Mouse (Mus musculus): ENCODE data around the gene Pfpl.

Pfpl gene

DNA sequence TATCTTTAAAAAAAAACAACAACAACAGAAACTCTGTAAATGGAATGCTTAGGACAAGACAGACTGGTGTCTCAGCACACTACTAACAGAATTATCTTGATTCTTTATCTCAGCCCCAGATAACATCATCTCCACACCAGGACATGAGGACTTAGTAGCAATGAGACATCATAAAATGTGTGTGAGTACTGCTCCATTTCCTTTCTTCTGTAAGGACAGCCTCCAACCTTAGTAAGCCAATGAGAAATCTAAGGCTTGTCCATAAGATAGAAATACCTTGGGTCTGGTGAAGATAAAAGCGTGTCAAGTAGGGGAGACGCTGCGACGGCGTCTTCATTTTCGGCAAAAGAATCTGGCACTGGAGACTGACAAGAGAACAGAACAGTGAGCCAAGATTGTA lies at the start of gene Pfpl:
Gene Pfpl (plus strand): TSS at position 301 of the 400 bp plus-strand sequence.
- no peak for DNase-seq

DNA sequence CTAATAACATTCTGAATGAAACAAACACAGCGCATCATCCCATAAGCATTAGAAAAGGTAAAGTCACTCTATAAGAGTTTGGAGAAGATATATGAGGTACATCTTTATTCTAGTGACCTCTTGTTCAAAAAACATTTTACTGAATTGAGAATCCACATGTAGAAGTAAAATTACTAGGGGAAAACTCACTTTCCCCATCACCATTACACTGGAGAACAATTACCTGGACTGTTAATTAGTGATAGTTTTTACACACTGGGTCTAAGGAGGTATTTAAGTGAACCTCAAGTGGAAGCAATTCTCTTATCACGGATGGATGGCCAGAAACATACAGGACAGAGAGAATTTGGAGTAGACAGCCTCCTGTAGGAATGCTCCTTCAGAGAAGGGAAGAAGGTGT lies 40.7 kb upstream of the Pfpl start, which contains the start of gene Olfr1440:
Gene Olfr1440 (plus strand): TSS at position 301 of the 400 bp plus-strand sequence.
- DNase-seq: no peak

DNA sequence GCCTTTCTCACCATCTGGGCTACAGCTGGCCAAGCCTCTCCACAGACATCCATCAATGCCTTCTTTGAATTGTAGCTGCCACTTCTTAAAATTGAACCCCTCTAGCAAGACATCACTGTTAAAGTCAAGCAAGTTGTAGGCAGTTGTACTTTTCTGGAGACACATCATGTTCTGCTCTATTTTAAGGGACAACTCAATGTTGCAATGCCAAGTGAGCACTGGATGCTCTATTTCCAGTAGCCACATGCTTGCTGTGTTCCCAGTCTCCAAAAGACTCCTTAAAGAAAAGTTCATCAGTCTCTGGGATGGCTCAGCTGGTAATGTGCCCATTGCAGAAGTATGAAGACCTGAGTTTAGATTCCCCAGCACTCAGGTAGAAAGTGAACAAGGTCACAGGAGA lies 14.0 kb upstream of the Pfpl start:
- no peak for DNase-seq

DNA sequence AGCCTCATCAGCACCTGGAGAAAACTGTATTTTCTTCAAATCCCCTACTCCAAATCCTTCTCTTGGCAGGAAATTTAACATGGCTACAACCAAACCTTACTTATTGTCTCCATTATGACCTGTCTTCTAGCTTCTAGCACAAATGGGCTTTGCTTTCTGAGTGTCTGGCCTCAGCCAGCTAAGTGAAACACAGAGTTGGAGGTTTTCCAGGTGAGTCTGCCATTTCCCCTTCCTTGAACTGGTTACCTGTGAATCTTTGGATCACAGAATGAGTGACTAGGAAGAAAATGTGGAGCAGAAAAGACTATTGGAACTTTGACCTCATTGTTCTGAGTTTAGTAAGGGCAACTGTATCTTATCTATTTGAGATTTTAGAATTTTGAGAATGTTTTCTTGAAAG lies 10.3 kb upstream of the Pfpl start, which contains the start of gene Olfr1441:
Gene Olfr1441 (plus strand): TSS at position 73 of the 400 bp plus-strand sequence.
- no peak for DNase-seq

DNA sequence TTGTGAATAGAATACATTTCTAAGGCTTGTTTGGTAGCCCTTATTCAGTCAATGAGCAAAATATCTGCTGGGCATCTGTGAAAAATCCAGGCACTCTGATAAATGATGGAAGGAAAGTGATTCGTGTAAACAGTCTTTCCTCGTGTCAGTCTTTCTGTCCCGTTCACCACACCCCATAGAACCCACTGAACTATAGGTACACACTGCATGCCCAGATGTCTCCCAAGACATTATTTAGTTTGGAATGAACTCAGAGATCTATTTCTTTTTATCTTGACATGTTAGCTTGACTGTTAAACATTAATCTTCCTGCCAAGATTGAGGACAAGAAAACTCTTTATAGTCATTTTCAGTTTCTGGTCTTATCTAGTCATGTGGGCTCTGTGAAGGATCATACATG lies 9.4 kb upstream of the Pfpl start:
- no peak for DNase-seq

DNA sequence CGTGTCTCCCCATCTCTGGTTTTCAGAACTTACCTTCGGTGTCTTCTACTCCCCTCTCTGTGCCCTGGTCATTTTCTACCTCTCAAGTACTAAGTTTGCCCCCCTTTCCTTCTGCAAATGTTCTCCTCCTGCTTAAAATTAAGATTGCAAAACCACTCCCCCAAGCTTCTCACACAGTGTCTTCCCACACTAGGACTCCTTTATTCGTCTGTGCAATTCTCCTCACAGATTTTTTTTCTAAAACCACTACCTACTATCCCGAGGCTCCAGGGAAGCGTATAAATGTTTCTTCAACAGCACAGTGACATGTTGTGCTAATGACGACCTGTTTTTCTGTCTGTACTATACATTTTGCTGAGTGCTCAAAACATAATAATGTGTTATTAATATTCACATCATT lies 7.2 kb upstream of the Pfpl start:
- DNase-seq: no peak

DNA sequence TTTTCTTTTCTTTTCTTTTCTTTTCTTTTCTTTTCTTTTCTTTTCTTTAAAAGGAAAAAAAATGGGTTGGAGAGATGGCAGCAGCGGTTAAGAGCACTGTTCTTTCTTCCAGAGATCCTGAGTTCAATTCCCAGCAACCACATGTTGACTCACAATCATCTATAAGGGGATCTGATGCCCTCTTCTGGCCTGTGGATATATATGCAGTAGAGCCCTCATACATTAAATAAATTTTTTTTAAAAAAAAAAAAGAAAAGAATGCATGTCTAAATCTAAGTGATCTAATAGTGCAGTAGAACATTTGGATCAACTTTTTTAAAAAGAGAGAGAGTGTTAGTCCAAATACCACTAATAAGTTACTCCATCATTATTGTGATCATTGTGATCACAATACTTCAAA lies 6.0 kb upstream of the Pfpl start:
- DNase-seq: no peak

DNA sequence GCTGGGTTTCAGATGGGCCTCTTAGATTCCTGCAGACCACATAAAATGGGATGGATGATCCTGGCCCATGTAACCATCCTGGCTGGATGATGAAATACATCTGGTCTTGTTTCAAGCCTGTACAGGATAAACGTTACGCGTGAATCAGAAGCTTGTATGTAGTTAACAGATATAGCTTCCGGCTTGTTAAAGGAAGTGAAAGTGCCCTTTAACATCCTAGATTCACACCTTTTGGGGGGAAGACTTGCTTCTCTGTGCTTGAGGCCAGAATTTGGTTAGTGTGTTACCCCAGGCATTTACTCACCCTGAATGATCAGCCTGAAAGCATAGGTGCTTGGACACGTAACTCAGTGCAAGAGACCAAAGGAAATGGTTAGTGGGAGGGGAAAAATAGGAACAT lies 604 bp upstream of the Pfpl start:
- DNase-seq: no peak

DNA sequence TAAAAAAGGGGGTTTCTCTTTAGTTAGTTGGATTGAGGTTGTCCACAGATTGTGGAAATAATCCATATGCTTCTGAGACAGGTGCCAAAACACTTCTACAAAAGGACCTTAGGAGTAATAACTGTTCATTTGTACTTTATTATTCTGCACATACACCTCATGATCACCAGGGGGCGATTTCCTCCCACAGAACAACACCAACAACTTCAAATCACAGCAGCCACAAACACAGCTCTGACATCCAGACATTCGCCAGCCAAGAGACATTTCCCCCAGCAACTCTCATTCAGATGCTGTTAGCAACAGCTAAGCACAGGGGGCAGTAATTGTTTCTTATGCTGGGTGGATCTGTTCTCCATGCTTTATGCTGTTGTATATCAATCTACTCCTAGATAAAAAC lies 5.3 kb downstream of the Pfpl start:
- DNase-seq: peak; percentile 96

DNA sequence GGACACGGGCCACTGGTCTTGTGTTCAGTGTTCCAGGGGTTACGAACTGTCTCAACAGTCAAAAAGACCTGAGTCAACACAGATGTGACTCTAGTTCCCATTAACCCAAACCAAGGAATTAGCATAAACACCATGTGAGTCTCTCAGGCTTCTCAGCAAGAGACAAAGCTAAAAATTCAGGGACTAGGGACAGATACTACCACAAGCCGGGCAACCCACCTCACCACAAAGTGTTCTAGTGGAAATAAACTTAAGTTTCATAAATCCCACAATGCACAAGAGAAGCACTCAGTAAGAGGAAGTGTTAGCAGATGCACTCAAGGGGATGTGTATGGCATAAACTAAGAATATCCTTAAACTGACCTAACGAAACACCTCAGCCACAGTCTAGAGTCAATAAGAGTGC lies 7.3 kb downstream of the Pfpl start:
- peak; percentile 93 for DNase-seq

DNA sequence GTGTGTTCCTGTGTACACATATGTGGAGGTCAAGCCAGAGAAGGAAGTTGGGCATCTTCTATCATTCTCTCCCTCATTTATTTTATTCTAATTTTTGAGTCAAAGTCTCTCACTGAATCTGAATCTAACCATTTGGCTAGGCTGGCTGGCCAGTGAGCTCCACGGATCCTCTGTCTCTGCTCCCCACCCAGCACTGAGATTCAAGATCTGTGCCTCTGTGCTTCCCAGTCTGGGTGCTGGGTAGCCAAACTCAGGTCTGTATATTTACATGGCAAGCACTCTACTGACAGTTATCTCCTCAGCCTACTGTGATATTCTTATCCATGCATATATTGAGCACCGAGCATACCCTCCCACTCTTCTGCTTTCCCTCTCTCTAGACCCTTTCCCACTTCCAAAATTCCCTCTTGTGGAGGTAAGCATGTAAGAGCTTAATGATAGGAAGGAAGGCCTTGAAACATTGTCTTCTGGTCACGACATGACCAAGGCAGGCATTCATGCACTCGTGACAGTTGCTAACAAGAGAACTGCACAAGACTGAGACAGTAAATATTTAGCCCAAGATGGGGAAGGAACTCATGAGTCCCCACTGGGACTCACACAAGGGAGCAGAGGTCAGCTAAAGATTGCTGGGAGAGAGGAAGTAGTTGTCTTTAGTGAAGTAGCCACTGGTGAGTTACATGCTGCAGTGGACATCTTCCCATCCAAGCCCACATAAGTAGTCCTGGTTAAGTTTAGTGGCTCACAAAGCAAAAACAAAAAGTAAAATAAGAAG lies 8.2 kb downstream of the Pfpl start:
- peak; percentile 95 for DNase-seq

DNA sequence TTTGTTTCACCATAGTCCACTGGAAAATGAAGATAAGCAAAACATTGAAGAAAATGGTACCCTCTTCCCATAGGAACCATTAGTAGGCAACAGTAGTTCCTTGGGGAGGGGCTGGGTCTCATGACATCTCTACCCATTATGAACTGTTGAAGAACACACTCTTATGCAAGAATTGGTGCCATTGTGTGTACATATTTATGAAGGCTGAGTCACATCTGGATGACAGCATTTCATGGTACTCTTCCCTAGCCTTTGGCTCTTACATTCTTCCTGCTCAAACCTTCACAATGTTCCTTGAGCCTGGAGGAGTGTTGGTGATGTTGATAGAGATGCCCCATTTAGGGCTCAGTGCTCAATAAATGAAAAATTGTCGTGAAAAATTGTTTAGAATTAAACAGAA lies 11.9 kb downstream of the Pfpl start:
- no peak for DNase-seq

DNA sequence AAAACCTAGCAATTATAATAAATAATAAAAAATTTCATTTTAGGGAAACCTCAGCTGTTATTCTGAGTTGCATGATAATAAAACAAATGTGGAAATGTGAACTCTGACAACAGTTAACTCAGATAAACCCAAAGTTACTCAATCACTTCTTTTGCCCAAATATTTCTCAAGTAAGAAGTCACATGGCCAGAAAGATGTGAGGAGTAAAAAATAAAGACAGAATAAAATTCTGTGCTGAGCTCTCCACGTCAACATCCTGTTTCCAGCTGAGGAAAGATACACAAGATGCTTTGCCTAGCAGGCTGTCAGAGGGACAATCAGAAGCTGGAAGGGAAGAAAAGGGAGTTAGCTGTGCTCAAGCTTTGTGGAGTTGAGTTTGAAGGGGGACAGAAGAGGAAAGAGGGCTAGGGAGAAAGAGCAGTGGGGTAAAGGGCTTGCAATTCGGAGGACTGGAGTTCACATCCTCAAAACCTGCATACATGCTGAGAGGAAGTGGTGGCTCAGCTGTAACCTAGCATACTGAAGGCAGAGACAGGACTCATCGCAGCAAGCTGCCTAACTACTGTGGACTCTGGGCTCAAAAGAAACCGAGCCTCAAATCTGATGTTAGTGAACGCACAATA lies 12.5 kb downstream of the Pfpl start:
- peak; percentile 92 for DNase-seq

DNA sequence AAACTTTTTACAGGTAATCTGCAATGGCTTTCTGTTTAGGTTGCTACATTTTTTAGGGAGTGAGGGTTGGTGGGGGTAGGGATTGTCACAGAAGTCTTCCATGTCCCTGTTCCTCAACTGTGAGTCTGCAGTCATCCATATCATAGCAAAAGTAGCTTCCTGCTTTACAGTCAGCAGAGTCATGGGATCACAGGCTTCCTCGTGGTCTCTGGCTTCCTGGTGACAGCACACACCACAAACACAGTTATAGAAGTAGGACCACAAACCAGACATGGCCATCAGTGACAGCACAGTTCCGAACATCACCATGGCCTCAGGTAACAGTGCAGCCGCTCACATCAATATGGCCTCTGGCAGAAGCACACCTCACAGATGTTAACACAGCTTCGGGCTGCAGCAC lies 14.9 kb downstream of the Pfpl start:
- DNase-seq: peak; percentile 94

DNA sequence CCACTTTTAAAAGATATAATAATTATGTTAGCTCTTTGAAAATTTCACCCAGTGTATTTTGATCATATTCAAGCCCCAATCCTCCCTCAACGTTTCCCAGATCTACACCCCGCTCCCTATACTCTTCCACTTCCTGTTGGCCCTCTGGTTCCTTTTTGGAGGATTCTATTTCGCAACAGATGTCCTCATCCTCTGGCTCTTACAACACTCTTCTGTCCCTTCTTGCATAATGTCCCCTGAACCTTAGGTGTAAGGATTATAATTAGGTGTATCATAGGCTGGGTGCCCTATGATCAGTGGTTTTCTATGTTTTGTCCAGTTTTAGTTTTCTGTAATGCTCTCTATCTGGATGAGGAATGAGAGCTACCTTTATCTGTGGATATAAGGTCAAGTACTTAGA lies 17.3 kb downstream of the Pfpl start:
- peak; percentile 90 for DNase-seq

DNA sequence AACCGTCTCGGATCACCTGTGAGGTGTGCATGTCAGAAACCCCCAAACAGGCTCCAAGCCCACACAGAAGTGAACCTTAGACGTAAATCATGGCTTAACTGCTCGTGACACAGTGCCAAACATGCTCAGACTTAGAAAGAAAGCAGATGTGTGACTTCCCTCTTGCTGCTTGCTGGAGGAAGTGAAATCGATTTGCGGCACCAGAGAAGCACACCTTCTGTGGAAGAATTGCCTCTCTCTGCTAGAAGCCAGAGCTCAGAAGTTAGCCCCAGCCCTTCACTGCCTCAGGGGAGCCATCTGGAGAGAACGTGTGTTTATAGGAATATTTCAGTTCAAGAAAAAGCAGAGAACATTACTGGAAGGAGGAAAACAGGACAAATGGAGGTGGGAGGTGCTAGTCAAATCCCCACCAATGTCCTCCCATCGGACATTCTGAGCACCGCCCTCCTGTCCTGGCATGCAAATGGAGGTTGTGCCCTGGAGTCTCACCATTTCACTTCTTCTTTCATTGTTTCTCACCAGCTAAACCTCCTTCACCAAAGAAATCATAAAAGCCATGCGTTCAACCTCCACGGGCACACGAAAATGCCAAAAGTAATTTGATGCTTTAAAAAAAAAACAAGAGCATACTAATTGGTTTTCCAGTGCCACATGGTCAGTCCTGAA lies 29.8 kb downstream of the Pfpl start:
- peak; percentile 91 for DNase-seq

DNA sequence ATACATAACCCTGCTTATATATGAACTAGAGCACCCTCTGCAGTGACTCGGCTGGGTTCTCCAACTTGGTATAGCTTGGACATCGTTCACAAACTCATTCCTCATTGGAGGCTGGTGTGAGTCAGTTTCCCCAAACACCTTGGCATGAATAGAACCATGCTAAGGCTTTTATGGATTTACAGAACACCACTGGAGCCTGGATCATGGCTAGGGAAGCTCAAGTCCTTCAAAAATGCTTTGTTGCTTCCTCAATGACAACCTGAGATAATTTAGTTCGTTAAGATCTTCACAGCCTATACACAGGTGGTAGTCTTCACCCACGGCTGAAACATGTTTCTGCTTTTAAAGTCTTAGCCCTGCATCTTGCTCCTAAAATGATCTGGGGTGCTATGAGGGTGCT lies 31.8 kb downstream of the Pfpl start:
- DNase-seq: peak; percentile 66

DNA sequence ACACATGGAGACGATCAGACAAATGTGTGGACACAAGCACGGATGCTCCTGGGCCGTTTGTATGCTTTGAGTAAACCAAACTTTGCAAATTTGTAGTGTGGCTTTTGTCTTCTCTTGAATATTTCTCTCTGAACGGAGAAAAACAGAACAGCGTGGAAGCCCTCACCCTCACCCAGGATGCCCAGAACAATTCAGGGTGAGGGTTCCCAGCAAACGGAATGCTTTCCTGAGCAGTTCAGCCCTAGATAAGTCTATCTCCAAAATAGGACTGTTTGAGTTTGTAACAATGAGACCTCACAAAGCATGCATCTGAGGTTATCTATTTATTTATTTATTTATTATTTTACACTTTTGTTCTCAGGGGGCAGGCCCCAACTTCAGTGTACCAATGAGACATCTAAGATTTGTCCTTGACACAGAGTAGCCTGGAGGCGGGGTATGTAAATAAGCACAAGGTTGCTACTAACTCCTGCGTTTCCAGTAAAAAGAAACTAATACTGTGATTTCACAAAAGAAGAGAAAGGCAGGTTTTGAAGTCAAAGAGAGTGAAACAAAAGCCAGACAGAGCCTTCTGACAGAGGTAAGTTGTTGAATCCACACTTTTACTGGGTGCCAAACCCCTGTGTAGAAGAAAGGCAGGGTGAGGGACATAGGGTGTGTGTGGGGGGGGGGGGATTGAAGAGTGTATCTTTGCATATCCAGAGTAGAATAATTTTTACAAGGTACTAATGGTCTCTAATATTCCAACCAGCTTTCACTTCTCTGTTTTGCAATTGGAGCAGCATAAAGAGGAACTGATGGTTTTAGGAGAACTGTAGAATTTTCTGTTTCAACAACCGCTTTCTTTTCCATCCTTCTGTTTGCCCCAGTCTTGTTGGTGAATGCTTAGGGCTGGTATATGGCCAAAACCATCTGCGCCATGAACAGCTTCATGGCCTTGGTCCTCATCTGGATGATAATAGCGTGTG lies 32.9 kb downstream of the Pfpl start, which contains the start of gene Mpeg1:
Gene Mpeg1 (plus strand): TSS at position 498 of the 968 bp plus-strand sequence.
- DNase-seq: peak; percentile 62

DNA sequence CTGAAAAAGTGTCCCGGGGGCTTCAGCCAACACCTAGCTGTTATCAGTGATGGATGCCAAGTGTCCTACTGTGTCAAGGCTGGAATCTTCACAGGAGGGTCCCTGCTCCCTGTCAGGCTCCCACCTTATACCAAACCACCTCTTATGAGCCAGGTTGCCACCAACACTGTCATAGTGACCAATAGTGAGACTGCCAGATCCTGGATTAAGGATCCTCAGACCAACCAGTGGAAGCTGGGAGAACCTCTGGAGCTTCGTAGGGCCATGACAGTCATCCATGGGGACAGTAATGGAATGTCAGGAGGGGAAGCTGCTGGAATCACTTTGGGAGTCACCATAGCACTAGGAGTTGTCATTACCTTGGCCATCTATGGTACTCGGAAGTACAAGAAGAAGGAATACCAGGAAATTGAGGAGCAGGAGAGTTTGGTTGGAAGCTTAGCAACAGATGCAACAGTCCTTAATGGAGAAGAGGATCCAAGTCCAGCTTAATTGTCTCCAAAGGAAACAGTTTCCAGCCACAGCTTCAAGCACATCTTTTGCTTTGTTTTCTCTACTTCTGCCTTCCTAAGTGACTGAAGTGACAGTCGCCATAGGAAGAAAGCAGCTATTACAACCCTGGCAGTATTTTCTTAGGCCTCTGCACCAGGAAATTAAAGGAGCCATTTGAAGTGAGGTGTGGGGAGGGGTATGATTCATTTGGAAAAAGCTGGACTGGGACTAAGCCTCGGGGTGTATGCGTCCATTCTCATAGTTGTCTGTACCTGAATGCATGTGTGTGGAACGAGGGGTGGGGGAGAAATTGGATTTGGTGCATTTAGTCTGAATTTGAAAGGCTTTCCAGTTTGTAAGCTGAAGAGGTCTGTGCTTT lies 35.4 kb downstream of the Pfpl start:
- DNase-seq: peak; percentile 87

DNA sequence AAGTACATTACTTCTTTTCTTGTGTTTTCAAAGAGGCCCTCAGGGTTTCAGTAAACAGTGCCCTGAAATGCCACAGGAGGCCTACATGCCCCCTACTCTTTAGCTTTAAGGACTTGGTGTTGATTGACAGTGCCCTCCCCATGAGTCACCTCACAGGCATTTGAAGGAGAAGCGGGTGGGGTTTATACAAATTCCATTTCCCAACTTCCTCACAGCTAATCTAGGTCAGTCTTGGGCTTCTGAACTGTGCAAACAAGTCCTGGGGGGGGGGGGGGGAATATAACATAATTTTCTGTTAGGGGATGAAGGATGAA lies 36.0 kb downstream of the Pfpl start:
- DNase-seq: peak; percentile 96

DNA sequence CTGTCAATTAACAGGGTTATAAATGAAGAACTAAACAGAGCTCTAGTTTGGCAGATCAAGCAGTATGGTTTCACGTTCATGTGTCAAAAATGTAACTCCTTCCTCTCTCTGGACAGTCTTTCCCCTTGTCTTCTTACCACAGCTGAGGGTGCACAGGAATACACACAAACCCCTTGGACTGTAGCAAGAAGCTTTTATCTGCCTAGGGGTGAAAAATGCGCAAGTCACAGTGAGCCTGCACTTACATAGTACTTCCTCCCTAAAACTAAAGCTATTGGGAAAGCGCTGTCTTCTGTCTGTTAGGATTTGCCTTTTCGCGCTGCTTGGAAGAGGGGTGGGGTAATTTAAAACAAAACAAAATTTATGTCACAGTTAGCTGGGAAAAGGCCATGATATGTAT lies 36.4 kb downstream of the Pfpl start:
- peak; percentile 89 for DNase-seq

DNA sequence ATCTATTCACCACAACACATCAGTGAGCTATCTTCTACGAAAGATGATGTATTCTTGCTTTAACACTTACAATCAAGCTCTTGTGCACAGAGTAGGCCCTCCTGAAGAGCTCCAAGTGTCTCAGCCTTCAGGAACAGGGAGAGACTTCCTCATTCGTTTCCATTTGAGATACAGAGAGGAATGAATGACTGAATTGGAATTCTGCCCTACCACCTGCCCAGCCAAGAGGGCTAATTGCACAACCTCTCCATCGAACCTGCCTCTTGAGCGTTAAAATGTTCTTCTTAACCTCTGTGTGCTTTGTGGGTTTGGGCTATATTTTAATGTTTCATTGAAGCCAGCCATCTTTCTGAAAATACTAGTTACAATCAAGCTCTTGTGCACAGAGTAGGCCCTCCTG lies 37.0 kb downstream of the Pfpl start:
- DNase-seq: peak; percentile 49

Data from heart, adult 11 months (tissue).